Mouse (Mus musculus): ENCODE results near the gene Trmt10c. TPM values are rescaled to one million over a fixed set of nuclear protein-coding genes. Genes with fewer than 3 reads are reported as not detected.

The Trmt10c gene
- polyA plus RNA-seq, 1 experiment from 2014 or later: 23.9 TPM

Small RNA genes lying within 50 kb of the gene (microRNA-seq; reads per million reads assigned to microRNA genes)
- gene Gm24047: not detected

Other genes starting within 250 kb of the Trmt10c start
- 10.4 and 11.0 TPM in 2 replicates for gene Nfkbiz, start 198.9 kb downstream of the Trmt10c start, polyA plus RNA-seq (2015; fragmentation: Nextera tagmentation; extraction: Ambion mirVana)
- gene Nxpe3, start 142.5 kb downstream of the Trmt10c start, polyA plus RNA-seq (2015; fragmentation: Nextera tagmentation; extraction: Ambion mirVana): 0.99 and 1.1 TPM in 2 replicates
- 9.8 and 11.0 TPM in 2 replicates for gene Cep97, start 103.0 kb downstream of the Trmt10c start, polyA plus RNA-seq (2015; fragmentation: Nextera tagmentation; extraction: Ambion mirVana)
- 682 and 760 TPM in 2 replicates for gene Rpl24, start 71.5 kb downstream of the Trmt10c start, polyA plus RNA-seq (2015; fragmentation: Nextera tagmentation; extraction: Ambion mirVana)
- 18.3 and 18.7 TPM in 2 replicates for gene Zbtb11, start 63.9 kb downstream of the Trmt10c start, polyA plus RNA-seq (2015; fragmentation: Nextera tagmentation; extraction: Ambion mirVana)
- 207 and 226 TPM in 2 replicates for gene Pcnp, start 8.1 kb downstream of the Trmt10c start, polyA plus RNA-seq (2015; fragmentation: Nextera tagmentation; extraction: Ambion mirVana)
- gene Senp7, start 10.5 kb upstream of the Trmt10c start, polyA plus RNA-seq (2015; fragmentation: Nextera tagmentation; extraction: Ambion mirVana): 25.9 and 28.5 TPM in 2 replicates
- 0.16 and 0.19 TPM in 2 replicates for gene Impg2, start 166.5 kb upstream of the Trmt10c start, polyA plus RNA-seq (2015; fragmentation: Nextera tagmentation; extraction: Ambion mirVana)